Mouse (Mus musculus): ENCODE data around the gene Myo3b.

- no peak for TF ChIP-seq CTCF (IDR thresholded peaks at IDR 0.05; ENCODE audit: low read depth, low read length)
- TF ChIP-seq POLR2A (IDR thresholded peaks at IDR 0.05; ENCODE audit: extremely low read depth, insufficient read depth, low read length): no peak
Measured at GRCm38 (mm10) chr2:70337869-70338268, 298.9 kb downstream of the Myo3b start.

Data from liver, adult 2 months (tissue).